Mouse (Mus musculus): ENCODE measurements at regions not wholly inside any gene's neighbourhood (a gene's known extent, or its start where the extent isn't known, plus 50 kb on each side); places are given as distances from the start of the nearest gene placed in this dataset.

DNA sequence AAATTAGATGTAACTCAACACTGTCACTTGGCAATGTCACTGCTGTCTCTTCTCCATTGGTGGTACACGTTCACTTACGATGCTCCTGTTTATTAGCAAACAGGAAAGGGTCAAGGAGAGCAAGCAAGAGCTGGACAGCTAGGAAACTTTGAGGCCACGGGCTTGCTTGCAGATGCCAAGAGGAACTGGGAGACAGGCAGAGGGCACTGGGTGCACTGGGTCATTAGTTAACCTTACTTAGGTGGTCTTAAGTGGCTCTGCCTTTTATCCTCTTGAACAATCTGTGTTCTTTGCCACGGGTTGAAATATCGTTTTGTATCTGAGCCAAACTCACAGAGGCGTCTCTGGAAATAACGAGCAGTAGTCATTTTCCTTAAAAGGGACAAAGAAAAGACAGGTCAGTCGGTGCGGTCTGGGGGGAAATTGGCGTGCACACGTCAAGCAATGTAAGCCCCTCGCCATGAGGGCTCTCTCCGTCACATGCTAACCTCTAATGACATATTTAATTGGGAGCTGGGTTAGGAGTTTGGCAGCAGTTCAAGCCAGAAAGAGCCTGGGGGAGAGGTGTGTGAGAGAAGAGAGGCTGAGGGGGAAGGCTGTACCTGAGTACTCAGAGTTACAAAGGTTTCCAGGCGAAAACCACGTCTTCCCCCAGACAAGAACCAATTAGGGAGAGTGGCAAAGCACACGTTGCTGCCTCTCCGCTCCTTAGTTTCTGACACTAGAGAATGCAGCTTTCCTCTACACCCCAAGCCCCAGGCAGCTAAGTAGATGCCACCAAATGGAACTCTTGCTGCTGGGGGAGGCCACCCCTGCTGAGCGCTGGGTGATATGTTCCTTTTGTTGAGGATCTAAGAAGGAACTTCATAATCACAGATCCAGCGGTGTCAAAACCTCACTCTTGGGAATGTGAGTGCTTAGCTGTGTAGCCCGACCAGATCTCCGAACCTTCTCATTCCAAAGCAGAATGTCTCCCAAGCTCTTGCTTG, 140.0 kb upstream of the Tut7 start:
- DNase-seq (ENCODE audit: low spot score) = no peak

GRCm38 (mm10) chr13:59956441-59956840, 133.5 kb upstream of the Tut7 start:
- DNase-seq (ENCODE audit: low spot score) = no peak

GRCm38 (mm10) chr13:59952809-59953208, 129.9 kb upstream of the Tut7 start:
- no peak for DNase-seq (ENCODE audit: low spot score)

GRCm38 (mm10) chr13:59952116-59952515, 129.2 kb upstream of the Tut7 start:
- DNase-seq (ENCODE audit: low spot score) = no peak

DNA sequence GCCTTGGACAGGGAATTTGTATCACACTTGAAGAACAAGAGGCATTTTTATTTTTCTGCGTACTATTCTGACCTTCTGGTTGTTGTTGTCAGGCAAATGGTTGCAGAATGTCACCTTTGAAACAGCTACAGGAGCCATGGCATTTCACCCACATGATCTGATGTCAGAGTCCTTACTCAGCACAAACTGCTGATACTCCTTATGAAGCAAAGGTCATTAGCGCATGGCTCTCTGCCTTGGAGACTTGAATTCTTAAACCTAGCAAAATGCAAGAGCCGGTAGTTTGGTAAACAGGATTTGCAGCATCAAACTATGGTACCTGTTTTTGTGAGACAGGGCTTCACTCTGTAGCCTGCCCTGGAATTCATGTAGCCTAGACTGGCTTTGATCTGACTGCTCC, 127.3 kb upstream of the Tut7 start:
- no peak for DNase-seq (ENCODE audit: low spot score)

GRCm38 (mm10) chr13:59949471-59949870, 126.5 kb upstream of the Tut7 start:
- no peak for DNase-seq (ENCODE audit: low spot score)

- DNase-seq (ENCODE audit: low spot score) = no peak
These were observed 125.7 kb upstream of the Tut7 start for GRCm38 (mm10) chr13:59948496-59949138.

GRCm38 (mm10) chr13:59947461-59947860, 124.5 kb upstream of the Tut7 start:
- DNase-seq (ENCODE audit: low spot score) = no peak

DNA sequence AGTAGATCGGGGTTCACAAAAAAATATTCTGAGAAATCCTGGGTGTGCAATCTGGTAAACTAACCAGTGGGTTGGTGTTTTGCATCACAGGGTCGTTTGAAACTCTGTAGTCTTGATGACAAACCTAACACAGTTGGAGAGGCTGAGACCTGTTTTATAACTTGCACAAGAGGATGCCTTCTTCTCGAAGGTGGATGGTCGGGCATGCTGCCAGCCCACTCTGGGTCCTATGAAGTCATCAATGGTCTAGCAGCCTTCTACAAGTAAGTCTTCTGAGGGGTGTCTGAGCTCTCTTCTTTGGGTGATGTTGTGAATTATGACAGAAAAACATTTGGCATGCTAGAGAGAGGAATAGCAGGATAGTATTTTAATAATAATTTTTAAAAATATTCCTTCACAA, 123.6 kb upstream of the Tut7 start:
- no peak for DNase-seq (ENCODE audit: low spot score)

DNA sequence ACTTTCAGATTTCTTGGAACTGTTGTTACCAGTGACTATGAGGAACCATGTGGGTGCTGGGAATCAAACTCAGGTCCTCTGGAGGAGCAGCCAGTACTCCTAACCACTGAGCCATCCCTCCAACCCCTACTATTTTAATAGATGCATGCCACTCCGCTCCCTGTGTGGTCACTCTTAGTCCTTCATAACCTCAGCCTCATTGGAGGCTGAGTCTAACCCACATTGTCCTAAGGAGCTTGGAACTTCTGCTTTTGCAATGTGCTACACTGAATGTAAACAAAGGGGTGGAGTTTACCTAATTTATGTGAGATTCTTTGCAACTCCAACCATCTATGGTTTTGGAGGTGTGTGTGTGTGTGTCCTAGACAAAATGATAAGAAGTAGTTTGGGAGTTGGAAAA, 122.7 kb upstream of the Tut7 start:
- DNase-seq (ENCODE audit: low spot score) = no peak

DNA sequence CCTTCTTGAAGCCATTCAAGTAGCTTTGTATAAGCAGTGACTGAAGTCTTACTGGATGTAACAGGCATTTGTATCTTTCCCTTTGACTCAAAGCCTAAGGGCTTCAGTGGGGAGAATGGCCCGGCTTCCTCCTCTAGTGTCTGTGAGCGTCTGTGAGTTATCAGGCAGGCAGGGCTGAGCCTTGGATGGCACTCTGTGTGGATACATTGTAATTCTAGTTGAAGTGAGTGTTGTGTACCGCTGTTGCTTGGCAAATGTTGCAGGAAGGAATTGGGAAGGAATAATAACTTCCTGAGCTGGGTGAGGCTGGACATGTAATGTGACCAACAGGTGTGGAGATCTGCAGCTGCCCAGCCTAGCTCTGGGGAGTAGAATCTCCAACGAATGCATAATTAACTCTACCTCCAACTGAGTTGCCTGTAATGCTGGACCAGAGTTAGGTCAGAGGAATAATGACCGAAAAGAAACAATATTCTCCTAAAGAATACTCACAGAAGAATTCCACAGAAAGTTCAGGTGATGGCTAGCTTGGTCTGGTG, 120.7 kb upstream of the Tut7 start:
- no peak for DNase-seq (ENCODE audit: low spot score)

DNA sequence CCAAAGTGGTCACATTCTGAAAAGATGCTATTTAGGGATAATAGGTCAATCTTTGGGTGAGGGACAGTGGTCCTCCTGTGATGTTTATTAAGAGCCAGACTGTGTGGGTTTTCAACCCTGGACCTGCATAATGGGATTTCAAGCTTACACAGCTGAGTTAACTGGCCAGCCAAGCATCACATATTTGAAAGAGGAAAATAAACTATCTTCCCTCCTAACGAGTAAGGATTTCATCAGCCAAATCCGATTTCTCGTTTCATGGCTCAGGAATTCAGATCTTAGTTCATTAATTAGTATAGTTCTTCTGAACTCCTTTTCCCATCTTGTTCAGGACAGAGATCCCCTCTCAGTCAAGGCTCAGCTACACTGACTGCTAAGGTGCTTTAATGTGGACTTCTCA, 120.1 kb upstream of the Tut7 start:
- DNase-seq (ENCODE audit: low spot score) = no peak

GRCm38 (mm10) chr13:59941519-59941918, 118.6 kb upstream of the Tut7 start:
- DNase-seq (ENCODE audit: low spot score) = no peak

- DNase-seq (ENCODE audit: low spot score) = no peak
These were observed 117.7 kb upstream of the Tut7 start for GRCm38 (mm10) chr13:59940414-59941205.

- no peak for DNase-seq (ENCODE audit: low spot score)
These were observed 116.9 kb upstream of the Tut7 start for GRCm38 (mm10) chr13:59939886-59940285.

DNA sequence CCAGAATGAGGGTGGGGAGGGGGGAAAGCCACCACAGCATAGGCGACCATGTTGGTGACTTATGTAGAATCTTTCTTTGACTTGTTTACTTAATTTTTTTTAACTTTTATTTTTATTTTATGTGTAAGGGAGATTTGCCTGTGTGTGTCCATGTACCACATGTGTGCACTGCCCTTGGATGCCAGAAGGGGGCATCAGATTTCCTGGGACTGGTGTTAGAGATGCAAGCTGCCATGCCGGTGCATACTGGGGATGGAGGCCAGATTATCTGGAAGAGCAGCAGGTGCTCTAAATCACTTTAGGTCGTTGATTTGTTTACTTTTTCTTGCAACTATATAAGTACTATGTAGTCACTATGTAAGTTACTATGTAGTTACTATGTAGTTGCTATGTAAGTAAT, 114.2 kb upstream of the Tut7 start:
- no peak for DNase-seq (ENCODE audit: low spot score)

GRCm38 (mm10) chr13:59934556-59934955, 111.6 kb upstream of the Tut7 start:
- DNase-seq (ENCODE audit: low spot score) = no peak

GRCm38 (mm10) chr13:59934093-59934492, 111.1 kb upstream of the Tut7 start:
- no peak for DNase-seq (ENCODE audit: low spot score)

DNA sequence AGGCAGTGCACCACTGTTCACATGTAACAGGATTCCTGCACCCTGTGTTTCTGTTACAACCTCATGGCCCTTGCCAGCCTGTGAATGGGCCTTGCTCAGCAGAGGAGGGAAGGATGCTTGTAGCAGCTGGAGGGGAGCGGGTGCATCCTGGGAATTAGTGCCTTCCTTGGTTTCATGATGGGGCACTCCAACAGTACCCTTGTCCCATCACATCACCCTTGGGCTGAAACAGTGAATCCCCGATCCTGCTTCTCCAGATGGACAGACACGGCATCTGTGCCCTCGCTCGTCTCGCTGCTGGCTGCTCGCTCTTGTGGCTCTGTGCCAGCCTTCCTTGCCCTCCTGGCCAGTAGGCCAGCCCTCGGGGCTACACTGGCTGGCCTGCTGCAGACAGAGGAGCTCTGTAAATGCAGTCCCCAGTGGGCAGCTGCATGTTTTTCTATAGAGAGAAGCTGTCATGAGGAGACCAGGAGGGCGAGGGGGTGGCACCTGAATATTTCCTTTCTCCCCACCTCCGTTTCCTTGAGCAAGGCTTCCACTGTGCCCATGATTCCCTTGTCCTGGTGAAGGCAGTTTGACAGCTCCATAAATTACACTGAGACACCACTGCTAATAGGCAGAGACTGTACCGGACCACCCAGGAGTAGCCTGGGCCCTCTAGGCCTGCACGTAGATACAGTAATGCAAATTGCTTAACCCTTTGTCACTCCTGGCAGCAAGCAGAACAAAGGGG, 104.6 kb upstream of the Tut7 start:
- no peak for DNase-seq (ENCODE audit: low spot score)

GRCm38 (mm10) chr13:59925845-59926481, 103.0 kb upstream of the Tut7 start:
- no peak for DNase-seq (ENCODE audit: low spot score)

DNA sequence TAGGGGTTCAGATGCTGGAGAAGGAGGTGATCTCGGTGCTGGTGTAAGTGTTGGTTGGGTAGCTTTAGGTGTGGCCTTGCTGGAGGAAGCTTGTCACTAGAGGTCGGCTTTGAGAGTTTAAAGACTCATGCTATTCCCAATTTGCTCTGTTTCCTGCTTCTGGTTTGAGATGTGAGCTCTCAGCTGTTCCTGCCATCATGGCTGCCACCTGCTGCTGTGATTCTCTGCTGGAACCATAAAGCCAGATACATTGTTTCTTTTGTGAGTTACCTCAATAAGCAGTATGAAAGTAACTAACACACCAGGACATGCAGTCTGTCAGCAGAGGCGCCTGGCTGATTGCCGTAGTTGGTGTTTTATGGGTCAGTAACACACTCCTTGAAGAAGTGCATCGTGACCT, 94.2 kb upstream of the Tut7 start:
- no peak for DNase-seq (ENCODE audit: low spot score)

All from ovary, postnatal 10 days (tissue).